Mouse (Mus musculus) adipocyte (in vitro differentiated cells): ENCODE data around the gene Kifc1.
A peak's percentile ranks its signal among the peaks of the same experiment; 100 is the strongest.

Experiments
- DNase-seq: peaks from one replicate; pipeline ENCODE4 v3.0.0-alpha.2; 2016; ENCODE audit warnings: low spot score

Kifc1 gene

DNA sequence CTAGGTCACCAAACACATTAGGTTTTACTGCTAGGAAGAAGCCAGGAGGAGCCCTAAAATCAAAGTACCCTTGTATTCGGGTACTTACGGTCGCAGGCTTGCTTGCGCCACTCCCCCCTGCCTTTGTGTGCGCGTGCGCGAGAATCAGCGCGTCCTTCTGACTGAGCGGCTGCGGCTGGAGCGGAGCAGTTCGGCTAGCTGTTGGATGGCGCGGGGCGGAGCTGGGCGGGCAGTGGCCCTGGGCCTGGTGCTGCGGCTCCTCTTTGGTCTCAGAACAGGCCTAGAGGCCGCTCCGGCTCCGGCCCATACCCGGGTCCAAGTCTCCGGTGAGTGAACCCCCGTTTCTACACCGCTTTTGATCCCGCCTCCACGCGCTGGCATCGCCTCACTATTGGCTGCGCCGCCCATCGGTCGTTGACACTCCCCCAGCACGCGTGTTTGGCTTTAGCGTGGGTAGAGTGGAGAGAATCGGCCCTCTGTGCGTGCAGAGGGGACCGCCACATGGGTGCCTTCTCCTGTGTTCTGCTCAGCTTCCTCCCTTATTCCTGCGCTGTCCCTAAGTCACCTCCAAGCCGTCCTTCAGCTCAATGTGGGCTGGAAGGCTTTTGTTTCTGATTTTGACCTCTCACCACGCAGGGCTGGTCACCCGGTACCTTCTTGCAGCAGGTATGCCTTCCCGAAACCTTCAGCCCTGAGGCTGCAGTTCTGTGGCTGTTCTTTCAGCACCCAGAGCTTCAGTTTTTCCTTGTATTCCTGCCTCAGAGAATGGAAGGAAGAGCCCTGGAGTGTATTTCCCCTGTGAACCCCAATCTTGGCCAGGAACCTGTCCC is 47.3 kb downstream of the Kifc1 start, which contains the start of gene Cd320:
TSS of gene Cd320 (plus strand) at position 126 of the 830 bp plus-strand sequence.
- peak; percentile 97 for DNase-seq

DNA sequence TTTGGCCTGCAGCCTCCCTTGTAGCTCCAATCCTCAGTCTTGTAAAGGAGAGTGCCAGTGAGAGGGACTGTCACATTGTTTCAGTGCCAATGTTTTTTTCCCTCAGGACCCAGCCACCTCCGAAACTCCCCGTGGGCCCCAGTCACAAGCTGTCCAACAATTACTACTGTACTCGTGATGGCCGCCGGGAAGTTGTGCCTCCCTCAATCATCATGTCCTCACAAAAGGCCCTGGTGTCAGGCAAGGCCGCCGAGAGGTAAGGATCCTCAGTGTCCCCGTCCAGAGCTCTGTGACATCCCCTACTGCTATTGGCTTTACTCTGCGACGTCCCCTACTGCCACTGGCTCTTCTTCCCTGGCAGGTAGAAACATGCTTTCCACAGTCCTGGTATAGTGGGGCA is 60.9 kb downstream of the Kifc1 start:
- DNase-seq = no peak

DNA sequence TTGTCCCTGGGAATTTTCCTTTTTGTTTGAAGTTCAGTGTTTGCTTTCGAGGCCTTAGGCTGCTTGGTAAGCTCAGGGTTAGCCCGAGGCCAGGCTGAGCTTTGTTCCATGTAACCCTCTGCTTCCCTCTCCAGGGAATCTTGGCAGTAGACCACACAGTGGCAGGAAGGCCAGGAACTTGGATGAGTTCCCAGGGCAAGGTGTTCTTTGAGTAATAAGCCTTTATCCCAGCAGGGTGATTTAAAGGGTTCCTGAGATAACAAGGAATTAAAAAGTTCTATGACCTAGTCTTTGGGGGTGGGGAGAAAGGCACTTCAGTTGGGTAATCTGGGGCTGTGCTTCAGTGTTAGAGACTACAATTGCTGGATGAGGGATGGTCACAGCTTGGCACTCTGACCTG is 61.6 kb downstream of the Kifc1 start:
- DNase-seq = peak; percentile 76

DNA sequence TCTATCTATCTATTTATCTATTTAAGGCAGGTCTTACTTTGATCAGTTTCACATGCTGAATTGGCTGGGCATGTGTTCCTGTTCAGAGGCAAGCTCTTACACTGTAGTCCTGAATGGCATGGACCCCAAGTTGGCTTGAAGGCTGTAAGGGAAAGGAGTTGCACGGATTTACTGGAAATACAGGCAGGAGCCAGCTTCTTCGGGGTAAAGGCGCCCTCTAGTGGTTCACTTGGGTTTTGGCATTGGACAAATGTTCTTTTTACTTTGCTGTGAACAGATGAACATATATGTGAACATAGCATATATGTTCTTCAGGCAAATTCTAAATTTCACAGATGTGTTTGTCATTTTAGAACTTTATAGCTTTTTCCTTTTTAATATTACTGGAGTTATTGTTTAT is 63.6 kb downstream of the Kifc1 start:
- DNase-seq = peak; percentile 86
